Mouse (Mus musculus): ENCODE measurements around the gene Zdhhc17. TPM values are rescaled to one million over a fixed set of nuclear protein-coding genes. Genes with fewer than 3 reads are reported as not detected.

Gene Zdhhc17
- total and polyA plus RNA-seq, 3 experiments, result 5.8 to 8.0 (median 7.3) TPM

DNA sequence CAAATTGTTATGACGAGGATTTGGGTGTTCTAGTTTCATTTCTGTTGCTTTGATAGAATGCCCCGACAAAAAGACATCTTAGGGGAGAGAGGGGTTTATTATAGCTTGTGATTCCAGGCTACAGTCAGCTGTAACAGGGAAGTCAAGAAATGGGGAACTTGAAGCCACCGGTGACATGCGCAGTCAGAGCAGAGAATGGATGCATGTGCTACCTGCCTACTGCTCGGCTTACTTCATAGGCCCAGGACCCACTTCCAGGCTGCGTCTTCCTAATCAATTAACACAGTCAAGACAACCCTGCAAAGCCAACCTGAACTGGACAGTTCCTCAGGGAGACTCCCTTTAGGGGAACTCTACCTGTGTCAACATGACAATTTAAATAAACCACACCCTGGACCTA is 5.7 kb downstream of the Zdhhc17 start:
- peaks cover 0 to 11% of the 10 kb centered on the region in 2 experiments for H3K36me3 ChIP-seq (replicated peaks in 1 of 2; ENCODE audit: control insufficient read depth in 1 of 2, insufficient read depth in 1 of 2, low read length in 1 of 2)
- H3K79me2 ChIP-seq (replicated peaks; ENCODE audit: control insufficient read depth, extremely low read depth, insufficient read depth, poor library complexity, severe bottlenecking), result peaks cover 15% of the 10 kb centered on the region
- in situ Hi-C loops (cut with MboI; ENCODE audit: low pct_ligation_motif_present, low pct_unique_long_range_greater_than_20kb, low sequenced_read_pairs) (no loop called here), dilution Hi-C loops (cut with MboI; ENCODE audit: extremely low pct_ligation_motif_present, extremely low pct_unique_long_range_greater_than_20kb, low sequenced_read_pairs) (no loop called here)
- H3K4me1 ChIP-seq (ENCODE audit: control insufficient read depth in 1 of 2, insufficient read depth in 2 of 2), result peaks cover 2 to 14% of the 10 kb centered on the region in 2 experiments; a peak in 2 of 4 replicates
- no peak overlapping the region for H3K27ac ChIP-seq (ENCODE audit: insufficient read depth, low read depth)
- H3K4me2 ChIP-seq (ENCODE audit: insufficient read depth, low read depth, poor library complexity, severe bottlenecking), result no peak overlapping the region
- TF ChIP-seq UBTF (IDR thresholded peaks at IDR 0.05; ENCODE audit: low read depth, low read length) (no peak), TCF12 (IDR thresholded peaks at IDR 0.05; ENCODE audit: low read depth, low read length) (no peak), KAT2A (IDR thresholded peaks at IDR 0.05; ENCODE audit: insufficient replicate concordance, low read length) (no peak), RAD21 (IDR thresholded peaks at IDR 0.05; ENCODE audit: low read depth, low read length) (no peak), CHD2 (IDR thresholded peaks at IDR 0.05; ENCODE audit: low read length) (no peak), BHLHE40 (IDR thresholded peaks at IDR 0.05; ENCODE audit: low read depth, low read length) (no peak), ELF1 (IDR thresholded peaks at IDR 0.05; ENCODE audit: low read depth, low read length) (no peak), RCOR1 (conservative IDR thresholded peaks at IDR 0.05; ENCODE audit: low read depth, low read length) (no peak), MEF2A (IDR thresholded peaks at IDR 0.05; ENCODE audit: borderline replicate concordance, low read depth, low read length) (no peak), NELFE (IDR thresholded peaks at IDR 0.05; ENCODE audit: low read depth, low read length) (no peak), E2F4 (IDR thresholded peaks at IDR 0.05; ENCODE audit: insufficient replicate concordance, low read depth, low read length) (no peak), MXI1 (IDR thresholded peaks at IDR 0.05; ENCODE audit: low read depth, low read length) (no peak), USF1 (IDR thresholded peaks at IDR 0.05; ENCODE audit: low read depth, low read length) (no peak)
- DNase-seq (ENCODE audit: extremely low read depth), result no peak
- no peak overlapping the region for H3K9ac ChIP-seq (ENCODE audit: insufficient read depth, low read depth)
- no peak overlapping the region for H3K4me3 ChIP-seq (replicated peaks in 1 of 3; ENCODE audit: low read depth in 2 of 3, low read length in 2 of 3, poor library complexity in 1 of 3)
- H3K9me3 ChIP-seq (replicated peaks; ENCODE audit: low read length), result no peaks in the 10 kb centered on the region
- H3K27me3 ChIP-seq (replicated peaks), result no peaks in the 10 kb centered on the region

DNA sequence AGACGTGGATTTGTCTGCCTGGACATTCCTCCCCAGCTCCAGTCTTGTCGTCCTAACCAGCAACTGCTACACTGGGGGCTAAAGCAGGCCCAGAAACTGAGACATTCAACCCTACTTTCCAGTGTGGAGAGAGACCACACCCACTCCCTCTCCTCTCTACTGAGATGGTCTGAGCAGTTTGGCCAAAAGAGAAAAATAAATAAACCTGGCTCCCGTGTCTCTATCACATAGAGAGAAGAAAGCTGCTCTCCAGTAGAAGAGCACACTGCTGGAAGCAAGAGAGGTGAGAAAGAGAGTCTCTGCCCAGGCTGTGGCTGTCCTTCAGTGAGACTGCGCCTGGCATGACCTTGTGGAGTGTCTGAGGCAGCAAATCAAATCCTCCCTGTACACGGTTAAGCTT is 10.7 kb downstream of the Zdhhc17 start:
- no peak overlapping the region for H3K4me3 ChIP-seq (replicated peaks in 1 of 3; ENCODE audit: low read depth in 2 of 3, low read length in 2 of 3, poor library complexity in 1 of 3)
- peaks cover 0 to under 1% of the 10 kb centered on the region in 2 experiments; a peak in 1 of 4 replicates for H3K4me1 ChIP-seq (ENCODE audit: control insufficient read depth in 1 of 2, insufficient read depth in 2 of 2)
- H3K27me3 ChIP-seq (replicated peaks), result no peaks in the 10 kb centered on the region
- in situ Hi-C loops (cut with MboI; ENCODE audit: low pct_ligation_motif_present, low pct_unique_long_range_greater_than_20kb, low sequenced_read_pairs) (no loop called here), dilution Hi-C loops (cut with MboI; ENCODE audit: extremely low pct_ligation_motif_present, extremely low pct_unique_long_range_greater_than_20kb, low sequenced_read_pairs) (no loop called here)
- peaks cover 0 to 9% of the 10 kb centered on the region in 2 experiments for H3K36me3 ChIP-seq (replicated peaks in 1 of 2; ENCODE audit: control insufficient read depth in 1 of 2, insufficient read depth in 1 of 2, low read length in 1 of 2)
- H3K4me2 ChIP-seq (ENCODE audit: insufficient read depth, low read depth, poor library complexity, severe bottlenecking), result no peak overlapping the region
- TF ChIP-seq NELFE (IDR thresholded peaks at IDR 0.05; ENCODE audit: low read depth, low read length) (no peak), POLR2AphosphoS2 (IDR thresholded peaks at IDR 0.05; ENCODE audit: low read depth, low read length) (no peak)
- DNase-seq (ENCODE audit: extremely low read depth), result no peak
- H3K9me3 ChIP-seq (replicated peaks; ENCODE audit: low read length), result no peaks in the 10 kb centered on the region
- H3K79me2 ChIP-seq (replicated peaks; ENCODE audit: control insufficient read depth, extremely low read depth, insufficient read depth, poor library complexity, severe bottlenecking), result 0 out of 2 replicates have a peak, but pooled peaks cover 10% of the 10 kb centered on the region
- no peak overlapping the region for H3K27ac ChIP-seq (ENCODE audit: insufficient read depth, low read depth)
- H3K9ac ChIP-seq (ENCODE audit: insufficient read depth, low read depth), result no peak overlapping the region
